Mouse (Mus musculus) hindbrain, embryonic 11.5 days (tissue): ENCODE data around the gene Ctnnd2. TPM values are rescaled to one million over a fixed set of nuclear protein-coding genes. Genes with fewer than 3 reads are reported as not detected.

Experiments
- ATAC-seq: fragments of 200-750 bp; cut with Nextera tagmentation; 2 replicates; pipeline ENCODE4 v1.8.0; 2017; ENCODE audit warnings: mild to moderate bottlenecking, moderate TSS enrichment, moderate library complexity; ENCODE audit not compliant: low FRiP score
- DNase-seq: peaks from one replicate; pipeline ENCODE4 v3.0.0-alpha.2; 2015; ENCODE audit warnings: low spot score
- H3K27ac ChIP-seq: fragments of 300-500 bp; sonication (generic); 2 replicates; pipeline ENCODE4 v1.5.1; 2014; ENCODE audit warnings: mild to moderate bottlenecking, low read depth, low read length
- H3K27me3 ChIP-seq: fragments of 300-500 bp; sonication (generic); 2 replicates; pipeline ENCODE4 v1.6.1; 2014; ENCODE audit warnings: mild to moderate bottlenecking, low read length, moderate library complexity, mixed read lengths; ENCODE audit not compliant: control insufficient read depth, insufficient read depth
- H3K36me3 ChIP-seq: fragments of 300-500 bp; sonication (generic); 2 replicates; pipeline ENCODE4 v1.6.1; 2014; ENCODE audit warnings: mild to moderate bottlenecking, low read length, moderate library complexity, mixed read lengths; ENCODE audit not compliant: control insufficient read depth, insufficient read depth
- H3K4me1 ChIP-seq: fragments of 300-500 bp; sonication (generic); replicated peaks from 2 replicates; pipeline ENCODE4 v1.6.1; 2014; ENCODE audit warnings: low read length, mixed read lengths; ENCODE audit not compliant: control insufficient read depth, insufficient read depth
- H3K4me2 ChIP-seq: fragments of 300-500 bp; sonication (generic); replicated peaks from 2 replicates; pipeline ENCODE4 v1.6.1; 2014; ENCODE audit warnings: mild to moderate bottlenecking, low read depth, low read length
- H3K4me3 ChIP-seq: fragments of 300-500 bp; sonication (generic); 2 replicates; pipeline ENCODE4 v1.5.1; 2014; ENCODE audit warnings: low read depth, low read length
- H3K9ac ChIP-seq: fragments of 300-500 bp; sonication (generic); 2 replicates; pipeline ENCODE4 v1.6.1; 2014; ENCODE audit warnings: low read depth, low read length
- H3K9me3 ChIP-seq: fragments of 300-500 bp; sonication (generic); 2 replicates; pipeline ENCODE4 v1.6.1; 2016; ENCODE audit warnings: low read length; ENCODE audit not compliant: control insufficient read depth
- WGBS: fragments of 180-500 bp; shearing (Covaris S2); extraction: QIAGEN DNeasy Blood & Tissue Kit; methylation state at CpG from one replicate; pipeline ENCODE4 v1.1.7; 2014; 5-methylcytosine and 5-hydroxymethylcytosine counted together
- polyA plus RNA-seq: library from polyadenylated mRNA; unstranded; fragments of >200 nt; fragmentation: Nextera tagmentation; extraction: Ambion mirVana; gene quantifications from 2 replicates; pipeline ENCODE4 v1.2.1, GENCODE M21; 2014

Gene Ctnnd2
- polyA plus RNA-seq, 1 experiment from 2014 or later: 32.2 TPM

DNA sequence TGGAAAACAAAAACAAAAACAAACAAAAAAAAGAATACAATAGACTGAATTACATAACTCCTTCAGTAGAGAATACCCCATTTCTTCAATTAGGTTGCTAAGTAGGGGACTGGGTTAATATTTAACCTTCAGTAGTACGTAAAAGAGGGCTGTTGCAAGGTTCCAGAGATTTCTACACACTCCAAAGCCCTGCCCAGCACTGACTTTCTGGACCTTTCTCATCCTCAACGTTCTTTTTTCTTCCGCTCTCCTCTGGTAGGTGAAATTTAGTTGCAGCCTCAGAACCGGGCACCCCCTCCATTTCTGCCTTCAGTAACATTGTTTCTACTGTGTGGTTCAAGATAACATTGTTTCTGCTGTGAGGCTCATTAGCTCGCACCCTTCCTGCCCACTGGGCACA lies 759.5 kb downstream of the Ctnnd2 start:
- Histone ChIP-seq H3K27ac (no peak overlapping the region), H3K4me2 (no peak overlapping the region), H3K36me3 (no peaks in the 10 kb centered on the region), H3K9ac (no peak overlapping the region), H3K4me1 (no peaks in the 10 kb centered on the region), H3K4me3 (no peak overlapping the region), H3K27me3 (no peaks in the 10 kb centered on the region), H3K9me3 (no peaks in the 10 kb centered on the region)
- whole genome bisulfite sequencing: 92% methylated on average over 5 of the region's 5 CpGs
- no peak for ATAC-seq
- DNase-seq: no peak

DNA sequence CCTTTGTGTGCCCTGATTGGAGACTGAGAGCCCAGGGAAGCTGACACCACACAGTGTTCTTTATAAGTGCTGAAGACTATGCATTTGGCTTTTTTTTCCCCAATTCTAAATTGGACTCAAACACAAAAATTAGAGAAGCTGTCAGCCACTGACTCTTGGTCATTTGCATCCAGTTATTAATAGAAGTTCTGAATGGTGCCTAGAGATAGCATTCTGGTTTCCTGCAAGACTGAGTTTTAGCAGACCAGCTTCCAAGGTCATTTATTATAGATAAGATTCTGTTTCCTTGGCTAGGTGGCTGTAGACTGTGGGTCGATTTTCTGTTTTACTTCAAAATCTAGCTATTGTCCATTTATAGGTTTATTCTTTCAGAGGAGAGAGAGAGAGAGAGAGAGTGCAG lies 773.5 kb downstream of the Ctnnd2 start:
- WGBS: 81% methylated on average over 1 of the region's 1 CpGs
- H3K36me3 ChIP-seq: no peaks in the 10 kb centered on the region

DNA sequence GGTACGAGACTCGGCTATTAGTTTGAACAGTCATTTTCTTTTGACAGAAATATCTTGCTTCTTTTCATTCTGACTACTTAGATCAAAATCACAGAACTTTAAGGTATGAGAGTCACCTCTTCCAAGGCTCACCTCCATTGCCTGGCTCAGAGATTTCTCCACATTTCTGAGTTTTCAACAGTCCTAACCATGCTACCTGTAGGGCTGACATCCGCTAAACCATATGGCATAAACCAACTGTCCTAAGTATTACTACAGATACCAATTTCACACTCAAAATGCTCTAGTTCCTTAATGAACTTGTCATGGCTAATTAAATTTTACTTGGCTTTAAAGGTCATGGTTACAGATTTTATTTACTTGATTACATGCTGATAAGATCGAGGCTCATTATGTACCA lies 786.1 kb downstream of the Ctnnd2 start:
- no peak for ATAC-seq
- H3K4me2 ChIP-seq: no peak overlapping the region

More for the DNA sequence above, 773.5 kb downstream of the Ctnnd2 start:
- H3K4me2 ChIP-seq: no peak overlapping the region
- DNase-seq (no peak), ATAC-seq (no peak)
- no peaks in the 10 kb centered on the region for H3K9me3 ChIP-seq
- no peak overlapping the region for H3K27ac ChIP-seq
- H3K27me3 ChIP-seq: no peaks in the 10 kb centered on the region
- no peaks in the 10 kb centered on the region for H3K4me1 ChIP-seq
- no peak overlapping the region for H3K4me3 ChIP-seq
- no peak overlapping the region for H3K9ac ChIP-seq

GRCm38 (mm10) chr15:30962421-30963160 lies 790.2 kb downstream of the Ctnnd2 start:
- Histone ChIP-seq H3K4me1 (no peaks in the 10 kb centered on the region), H3K27me3 (no peaks in the 10 kb centered on the region), H3K27ac (no peak overlapping the region), H3K4me2 (no peak overlapping the region), H3K9me3 (no peaks in the 10 kb centered on the region), H3K36me3 (no peaks in the 10 kb centered on the region), H3K4me3 (no peak overlapping the region), H3K9ac (no peak overlapping the region)
- WGBS: 77% methylated on average over 8 of the region's 8 CpGs
- no peak for DNase-seq
- no peak for ATAC-seq

More for the DNA sequence above, 786.1 kb downstream of the Ctnnd2 start:
- no peak for DNase-seq
- no peak overlapping the region for H3K27ac ChIP-seq
- no peaks in the 10 kb centered on the region for H3K27me3 ChIP-seq
- no peak overlapping the region for H3K9ac ChIP-seq
- H3K4me3 ChIP-seq: no peak overlapping the region
- H3K36me3 ChIP-seq: no peaks in the 10 kb centered on the region
- no peaks in the 10 kb centered on the region for H3K9me3 ChIP-seq
- 89% methylated on average over 4 of the region's 4 CpGs for WGBS
- no peaks in the 10 kb centered on the region for H3K4me1 ChIP-seq

GRCm38 (mm10) chr15:30964046-30964445 lies 791.7 kb downstream of the Ctnnd2 start:
- no peaks in the 10 kb centered on the region for H3K36me3 ChIP-seq
- H3K4me1 ChIP-seq: no peaks in the 10 kb centered on the region
- 91% methylated on average over 7 of the region's 7 CpGs for WGBS
- no peaks in the 10 kb centered on the region for H3K27me3 ChIP-seq
- no peak overlapping the region for H3K9ac ChIP-seq
- no peak overlapping the region for H3K4me2 ChIP-seq
- H3K27ac ChIP-seq: no peak overlapping the region
- ATAC-seq: no peak
- H3K9me3 ChIP-seq: no peaks in the 10 kb centered on the region
- H3K4me3 ChIP-seq: no peak overlapping the region
- DNase-seq: no peak

DNA sequence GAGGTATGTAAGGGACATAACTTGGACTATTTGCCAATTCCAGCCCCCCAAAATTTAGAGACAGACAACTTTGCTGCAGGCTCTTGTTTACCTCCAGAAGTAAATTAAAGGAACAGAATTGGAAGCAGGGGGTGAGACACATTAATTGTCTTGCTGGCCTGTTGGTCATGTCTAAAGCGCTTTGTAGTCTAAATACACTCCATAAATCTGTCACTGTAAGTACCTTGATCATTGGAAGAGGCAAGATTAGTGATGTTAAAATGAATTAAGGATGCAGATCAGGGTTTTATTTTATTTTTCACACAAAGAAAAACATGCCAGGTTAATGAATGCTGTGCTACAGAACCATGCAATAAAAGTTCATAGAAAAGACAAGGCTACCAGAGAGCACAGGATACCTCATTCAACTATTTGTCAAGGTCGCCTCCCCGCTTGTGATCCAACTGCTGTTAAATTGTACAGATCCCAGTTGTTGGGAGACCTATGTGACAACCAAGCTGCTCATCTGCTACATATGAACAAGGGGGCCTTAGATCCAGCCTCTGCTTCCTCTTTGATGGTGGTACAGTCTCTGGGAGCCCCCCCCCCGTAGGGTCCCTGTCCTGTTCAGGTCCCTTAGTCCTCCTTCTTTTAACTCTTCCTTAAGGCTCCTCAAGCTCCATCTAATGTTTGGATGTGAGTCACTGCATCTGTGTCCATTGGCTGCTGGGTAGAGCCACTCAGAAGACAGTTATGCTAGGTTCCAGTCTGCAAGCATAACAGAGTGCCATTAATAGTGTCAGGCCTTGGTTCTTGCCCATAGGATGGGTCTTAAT lies 792.7 kb downstream of the Ctnnd2 start:
- Histone ChIP-seq H3K36me3 (no peaks in the 10 kb centered on the region), H3K4me2 (no peak overlapping the region), H3K9me3 (no peaks in the 10 kb centered on the region), H3K27me3 (no peaks in the 10 kb centered on the region), H3K27ac (no peak overlapping the region), H3K4me1 (no peaks in the 10 kb centered on the region), H3K9ac (no peak overlapping the region), H3K4me3 (no peak overlapping the region)
- DNase-seq: no peak
- no peak for ATAC-seq
- WGBS: 94% methylated on average over 4 of the region's 4 CpGs

DNA sequence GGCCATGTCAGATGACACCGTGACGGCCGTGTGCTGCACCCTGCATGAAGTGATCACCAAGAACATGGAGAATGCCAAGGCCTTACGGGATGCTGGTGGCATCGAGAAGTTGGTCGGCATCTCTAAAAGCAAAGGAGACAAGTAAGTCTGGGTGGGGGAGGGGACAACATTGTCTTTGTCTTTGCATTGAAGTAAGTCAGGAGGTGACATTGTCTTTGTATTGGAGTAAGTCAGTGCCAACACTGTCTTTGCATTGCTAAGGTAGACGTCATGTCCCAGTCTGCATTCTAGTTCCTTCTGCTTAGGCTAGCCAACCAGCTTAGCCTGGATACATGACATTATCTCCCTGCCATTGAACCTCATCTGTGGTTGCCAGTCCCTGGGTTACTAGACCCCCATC lies 794.4 kb downstream of the Ctnnd2 start:
- no peak overlapping the region for H3K9ac ChIP-seq
- H3K4me2 ChIP-seq: no peak overlapping the region
- no peaks in the 10 kb centered on the region for H3K36me3 ChIP-seq
- no peaks in the 10 kb centered on the region for H3K4me1 ChIP-seq
- H3K9me3 ChIP-seq: no peaks in the 10 kb centered on the region
- no peak for DNase-seq
- H3K27ac ChIP-seq: no peak overlapping the region
- H3K27me3 ChIP-seq: no peaks in the 10 kb centered on the region
- 93% methylated on average over 7 of the region's 7 CpGs for WGBS
- no peak overlapping the region for H3K4me3 ChIP-seq
- ATAC-seq: no peak

GRCm38 (mm10) chr15:30974436-30974835 lies 802.0 kb downstream of the Ctnnd2 start:
- H3K27me3 ChIP-seq: no peaks in the 10 kb centered on the region
- ATAC-seq: no peak
- no peaks in the 10 kb centered on the region for H3K9me3 ChIP-seq
- H3K27ac ChIP-seq: no peak overlapping the region
- H3K4me3 ChIP-seq: no peak overlapping the region
- H3K36me3 ChIP-seq: no peaks in the 10 kb centered on the region
- H3K4me2 ChIP-seq: no peak overlapping the region
- WGBS: 92% methylated on average over 1 of the region's 1 CpGs
- no peaks in the 10 kb centered on the region for H3K4me1 ChIP-seq
- no peak for DNase-seq
- H3K9ac ChIP-seq: no peak overlapping the region
